Mouse (Mus musculus): ENCODE data around the gene Hist2h2aa1. TPM values are rescaled to one million over a fixed set of nuclear protein-coding genes. Genes with fewer than 3 reads are reported as not detected.
"Not testable (repeated sequence)": the region's sequence is repeated elsewhere in the genome, so short reads cannot be mapped to it uniquely, and the experiment has no call there.

The Hist2h2aa1 gene
- polyA plus RNA-seq, 1 experiment from 2014 or later = 55.7 TPM

- Histone ChIP-seq H3K36me3 (ENCODE audit: control insufficient read depth, insufficient read depth) (no peaks in the 10 kb centered on the region), H3K4me3 (ENCODE audit: low read depth, low read length) (no peak overlapping the region), H3K9ac (ENCODE audit: low read depth, low read length) (no peak overlapping the region), H3K9me3 (ENCODE audit: control insufficient read depth) (no peaks in the 10 kb centered on the region), H3K27me3 (replicated peaks; ENCODE audit: control insufficient read depth, insufficient read depth, low read length) (peaks cover 10% of the 10 kb centered on the region; the same call in 1 of the 2 replicates), H3K27ac (ENCODE audit: low read depth, low read length) (no peak overlapping the region), H3K4me2 (replicated peaks; ENCODE audit: low read depth) (no peak overlapping the region), H3K4me1 (replicated peaks; ENCODE audit: control insufficient read depth, insufficient read depth, low read length) (no peaks in the 10 kb centered on the region)
- no peak for ATAC-seq
- peak; percentile 70 for TF ChIP-seq CTCF (IDR thresholded peaks at IDR 0.05; ENCODE audit: low read depth)
- 16% methylated on average over 4 of the region's 4 CpGs for WGBS
These were observed 39.2 kb downstream of the Hist2h2aa1 start for GRCm38 (mm10) chr3:96284457-96284856.

- H3K27ac ChIP-seq (ENCODE audit: low read depth, low read length); ATAC-seq; H3K9ac ChIP-seq (ENCODE audit: low read depth, low read length); H3K4me1 ChIP-seq (replicated peaks; ENCODE audit: control insufficient read depth, insufficient read depth, low read length); H3K4me3 ChIP-seq (ENCODE audit: low read depth, low read length); H3K9me3 ChIP-seq (ENCODE audit: control insufficient read depth); H3K4me2 ChIP-seq (replicated peaks; ENCODE audit: low read depth); H3K36me3 ChIP-seq (ENCODE audit: control insufficient read depth, insufficient read depth): not testable (repeated sequence)
- peaks cover 10% of the 10 kb centered on the region; the same call in 1 of the 2 replicates for H3K27me3 ChIP-seq (replicated peaks; ENCODE audit: control insufficient read depth, insufficient read depth, low read length)
- WGBS = 88% methylated on average over 11 of the region's 11 CpGs
- TF ChIP-seq CTCF (IDR thresholded peaks at IDR 0.05; ENCODE audit: low read depth) = peak; percentile 91
These were observed 42.0 kb downstream of the Hist2h2aa1 start for GRCm38 (mm10) chr3:96287334-96287733.

GRCm38 (mm10) chr3:96289201-96289600, 43.9 kb downstream of the Hist2h2aa1 start:
- H3K4me3 ChIP-seq (ENCODE audit: low read depth, low read length) = no peak overlapping the region
- no peaks in the 10 kb centered on the region for H3K36me3 ChIP-seq (ENCODE audit: control insufficient read depth, insufficient read depth)
- TF ChIP-seq CTCF (IDR thresholded peaks at IDR 0.05; ENCODE audit: low read depth) = no peak
- no peaks in the 10 kb centered on the region for H3K9me3 ChIP-seq (ENCODE audit: control insufficient read depth)
- WGBS = 68% methylated on average over 3 of the region's 3 CpGs
- H3K4me2 ChIP-seq (replicated peaks; ENCODE audit: low read depth) = no peak overlapping the region
- peaks cover 5% of the 10 kb centered on the region; the same call in 1 of the 2 replicates for H3K27me3 ChIP-seq (replicated peaks; ENCODE audit: control insufficient read depth, insufficient read depth, low read length)
- H3K4me1 ChIP-seq (replicated peaks; ENCODE audit: control insufficient read depth, insufficient read depth, low read length) = no peaks in the 10 kb centered on the region
- no peak overlapping the region for H3K27ac ChIP-seq (ENCODE audit: low read depth, low read length)
- H3K9ac ChIP-seq (ENCODE audit: low read depth, low read length) = no peak overlapping the region
- no peak for ATAC-seq

- not testable (repeated sequence) for H3K9me3 ChIP-seq (ENCODE audit: control insufficient read depth); ATAC-seq; H3K9ac ChIP-seq (ENCODE audit: low read depth, low read length); H3K27me3 ChIP-seq (replicated peaks; ENCODE audit: control insufficient read depth, insufficient read depth, low read length); H3K4me1 ChIP-seq (replicated peaks; ENCODE audit: control insufficient read depth, insufficient read depth, low read length); H3K36me3 ChIP-seq (ENCODE audit: control insufficient read depth, insufficient read depth); H3K4me3 ChIP-seq (ENCODE audit: low read depth, low read length); H3K4me2 ChIP-seq (replicated peaks; ENCODE audit: low read depth); H3K27ac ChIP-seq (ENCODE audit: low read depth, low read length)
- WGBS = 90% methylated on average over 3 of the region's 3 CpGs
These were observed 45.4 kb downstream of the Hist2h2aa1 start for GRCm38 (mm10) chr3:96290727-96291126.

- Histone ChIP-seq H3K4me1 (replicated peaks; ENCODE audit: control insufficient read depth, insufficient read depth, low read length) (no peaks in the 10 kb centered on the region), H3K36me3 (ENCODE audit: control insufficient read depth, insufficient read depth) (no peaks in the 10 kb centered on the region), H3K9me3 (ENCODE audit: control insufficient read depth) (no peaks in the 10 kb centered on the region), H3K27me3 (replicated peaks; ENCODE audit: control insufficient read depth, insufficient read depth, low read length) (no peaks in the 10 kb centered on the region; the same call in 1 of the 2 replicates), H3K9ac (ENCODE audit: low read depth, low read length) (no peak overlapping the region), H3K27ac (ENCODE audit: low read depth, low read length) (no peak overlapping the region), H3K4me3 (ENCODE audit: low read depth, low read length) (no peak overlapping the region), H3K4me2 (replicated peaks; ENCODE audit: low read depth) (no peak overlapping the region)
- ATAC-seq = no peak
- no peak for TF ChIP-seq CTCF (IDR thresholded peaks at IDR 0.05; ENCODE audit: low read depth)
- 60% methylated on average over 6 of the region's 6 CpGs for WGBS
These were observed 47.3 kb downstream of the Hist2h2aa1 start for GRCm38 (mm10) chr3:96292641-96293040.

GRCm38 (mm10) chr3:96293368-96293767, 48.1 kb downstream of the Hist2h2aa1 start:
- ATAC-seq = no peak
- Histone ChIP-seq H3K27me3 (replicated peaks; ENCODE audit: control insufficient read depth, insufficient read depth, low read length) (no peaks in the 10 kb centered on the region; the same call in 1 of the 2 replicates), H3K4me3 (ENCODE audit: low read depth, low read length) (no peak overlapping the region), H3K4me1 (replicated peaks; ENCODE audit: control insufficient read depth, insufficient read depth, low read length) (no peaks in the 10 kb centered on the region), H3K9ac (ENCODE audit: low read depth, low read length) (no peak overlapping the region), H3K9me3 (ENCODE audit: control insufficient read depth) (no peaks in the 10 kb centered on the region), H3K27ac (ENCODE audit: low read depth, low read length) (no peak overlapping the region), H3K36me3 (ENCODE audit: control insufficient read depth, insufficient read depth) (no peaks in the 10 kb centered on the region), H3K4me2 (replicated peaks; ENCODE audit: low read depth) (no peak overlapping the region)
- 51% methylated on average over 5 of the region's 5 CpGs for WGBS
- TF ChIP-seq CTCF (IDR thresholded peaks at IDR 0.05; ENCODE audit: low read depth) = no peak

GRCm38 (mm10) chr3:96293787-96294186, 48.5 kb downstream of the Hist2h2aa1 start, which contains the start of gene Fcgr1:
Gene Fcgr1, minus strand, starts transcription at chr3:96293969.
- no peaks in the 10 kb centered on the region; the same call in 1 of the 2 replicates for H3K27me3 ChIP-seq (replicated peaks; ENCODE audit: control insufficient read depth, insufficient read depth, low read length)
- H3K9me3 ChIP-seq (ENCODE audit: control insufficient read depth) = no peaks in the 10 kb centered on the region
- H3K36me3 ChIP-seq (ENCODE audit: control insufficient read depth, insufficient read depth) = no peaks in the 10 kb centered on the region
- TF ChIP-seq CTCF (IDR thresholded peaks at IDR 0.05; ENCODE audit: low read depth) = no peak
- H3K9ac ChIP-seq (ENCODE audit: low read depth, low read length) = no peak within 1 kb of the TSS
- H3K4me1 ChIP-seq (replicated peaks; ENCODE audit: control insufficient read depth, insufficient read depth, low read length) = no peaks in the 10 kb centered on the region
- no peak within 1 kb of the TSS for H3K27ac ChIP-seq (ENCODE audit: low read depth, low read length)
- WGBS = 90% methylated on average over 4 of the region's 4 CpGs
- no peak for ATAC-seq
- no peak within 1 kb of the TSS for H3K4me3 ChIP-seq (ENCODE audit: low read depth, low read length)
- H3K4me2 ChIP-seq (replicated peaks; ENCODE audit: low read depth) = no peak within 1 kb of the TSS

Small RNAs within 50 kb of the gene (microRNA-seq; reads per million reads assigned to microRNA genes)
- gene Gm44492 = not detected
- not detected for gene Gm47311
- not detected for gene Gm47313

Other genes starting within 250 kb of the Hist2h2aa1 start
- 18.9 and 23.8 TPM in 2 replicates for gene Plekho1, start 249.5 kb upstream of the Hist2h2aa1 start, polyA plus RNA-seq (2015; fragmentation: Nextera tagmentation; extraction: Ambion mirVana)
- gene Vps45, start 187.0 kb upstream of the Hist2h2aa1 start, polyA plus RNA-seq (2015; fragmentation: Nextera tagmentation; extraction: Ambion mirVana) = 22.5 and 27.1 TPM in 2 replicates
- 16.6 and 17.0 TPM in 2 replicates for gene Otud7b, start 141.0 kb upstream of the Hist2h2aa1 start, polyA plus RNA-seq (2015; fragmentation: Nextera tagmentation; extraction: Ambion mirVana)
- gene Mtmr11, start 83.5 kb upstream of the Hist2h2aa1 start, polyA plus RNA-seq (2015; fragmentation: Nextera tagmentation; extraction: Ambion mirVana) = 28.7 and 34.5 TPM in 2 replicates
- gene Sf3b4, start 73.2 kb upstream of the Hist2h2aa1 start, polyA plus RNA-seq (2015; fragmentation: Nextera tagmentation; extraction: Ambion mirVana) = 63.5 and 66.8 TPM in 2 replicates
- gene Sv2a, start 64.3 kb upstream of the Hist2h2aa1 start, polyA plus RNA-seq (2015; fragmentation: Nextera tagmentation; extraction: Ambion mirVana) = 2.3 and 3.5 TPM in 2 replicates
- gene Bola1, start 25.8 kb upstream of the Hist2h2aa1 start, polyA plus RNA-seq (2015; fragmentation: Nextera tagmentation; extraction: Ambion mirVana) = 56.4 and 60.7 TPM in 2 replicates
- 0.42 TPM in 1 of 2 replicates, not detected in the other for gene Hist2h2ab, start 25.6 kb upstream of the Hist2h2aa1 start, polyA plus RNA-seq (2015; fragmentation: Nextera tagmentation; extraction: Ambion mirVana)
- gene Hist2h2ac, start 24.6 kb upstream of the Hist2h2aa1 start, polyA plus RNA-seq (2015; fragmentation: Nextera tagmentation; extraction: Ambion mirVana) = 2.3 and 3.4 TPM in 2 replicates
- 1.5 and 2.2 TPM in 2 replicates for gene Hist2h2be, start 24.4 kb upstream of the Hist2h2aa1 start, polyA plus RNA-seq (2015; fragmentation: Nextera tagmentation; extraction: Ambion mirVana)
- gene Hist2h3c2, start 6.4 kb upstream of the Hist2h2aa1 start, polyA plus RNA-seq (2015; fragmentation: Nextera tagmentation; extraction: Ambion mirVana) = 1.1 and 1.5 TPM in 2 replicates
- gene Hist2h2aa2, start 5.2 kb upstream of the Hist2h2aa1 start, polyA plus RNA-seq (2015; fragmentation: Nextera tagmentation; extraction: Ambion mirVana) = 87.4 and 108 TPM in 2 replicates
- 0.42 and 1.1 TPM in 2 replicates for gene Hist2h3c1, start 1.2 kb downstream of the Hist2h2aa1 start, polyA plus RNA-seq (2015; fragmentation: Nextera tagmentation; extraction: Ambion mirVana)
- 2.1 and 4.7 TPM in 2 replicates for gene Hist2h4, start 17.8 kb downstream of the Hist2h2aa1 start, polyA plus RNA-seq (2015; fragmentation: Nextera tagmentation; extraction: Ambion mirVana)
- 13.3 and 19.9 TPM in 2 replicates for gene Hist2h3b, start 23.2 kb downstream of the Hist2h2aa1 start, polyA plus RNA-seq (2015; fragmentation: Nextera tagmentation; extraction: Ambion mirVana)
- gene Hist2h2bb, start 24.3 kb downstream of the Hist2h2aa1 start, polyA plus RNA-seq (2015; fragmentation: Nextera tagmentation; extraction: Ambion mirVana) = 2.3 and 3.9 TPM in 2 replicates
- gene Fcgr1, start 48.5 kb downstream of the Hist2h2aa1 start, polyA plus RNA-seq (2015; fragmentation: Nextera tagmentation; extraction: Ambion mirVana) = 2.7 TPM in 2 replicates
- 0.54 and 0.56 TPM in 2 replicates for gene BC107364, start 206.8 kb downstream of the Hist2h2aa1 start, polyA plus RNA-seq (2015; fragmentation: Nextera tagmentation; extraction: Ambion mirVana)